Mouse (Mus musculus) neural tube, embryonic 11.5 days (tissue): ENCODE measurements around the gene Kat5. TPM values are rescaled to one million over a fixed set of nuclear protein-coding genes. Genes with fewer than 3 reads are reported as not detected.

Experiments
- ATAC-seq: fragments of 200-750 bp; cut with Nextera tagmentation; 2 replicates; pipeline ENCODE4 v1.8.0; 2017; ENCODE audit warnings: moderate number of reproducible peaks, mild to moderate bottlenecking, moderate TSS enrichment, moderate library complexity; ENCODE audit not compliant: insufficient read depth, low FRiP score, low TSS enrichment
- DNase-seq: peaks from one replicate; pipeline ENCODE4 v3.0.0-alpha.2; 2015; ENCODE audit warnings: low spot score
- H3K27ac ChIP-seq: fragments of 300-500 bp; sonication (generic); 2 replicates; pipeline ENCODE4 v1.5.1; 2014; ENCODE audit warnings: low read depth, mild to moderate bottlenecking, low read length
- H3K27me3 ChIP-seq: fragments of 300-500 bp; sonication (generic); 2 replicates; pipeline ENCODE4 v1.6.1; 2014; ENCODE audit warnings: mild to moderate bottlenecking, low read length, mixed read lengths; ENCODE audit not compliant: control insufficient read depth, insufficient read depth
- H3K36me3 ChIP-seq: fragments of 300-500 bp; sonication (generic); 2 replicates; pipeline ENCODE4 v1.6.1; 2014; ENCODE audit warnings: mild to moderate bottlenecking, low read length, moderate library complexity, mixed read lengths; ENCODE audit not compliant: control insufficient read depth, insufficient read depth
- H3K4me1 ChIP-seq: fragments of 300-500 bp; sonication (generic); 2 replicates; pipeline ENCODE4 v1.6.1; 2014; ENCODE audit warnings: low read length, mixed read lengths; ENCODE audit not compliant: control insufficient read depth, insufficient read depth
- H3K4me2 ChIP-seq: fragments of 300-500 bp; sonication (generic); 2 replicates; pipeline ENCODE4 v1.6.1; 2014; ENCODE audit warnings: low read depth, mild to moderate bottlenecking, moderate library complexity
- H3K4me3 ChIP-seq: fragments of 300-500 bp; sonication (generic); 2 replicates; pipeline ENCODE4 v1.5.1; 2014; ENCODE audit warnings: low read depth, low read length
- H3K9ac ChIP-seq: fragments of 300-500 bp; sonication (generic); 2 replicates; pipeline ENCODE4 v1.6.1; 2014; ENCODE audit warnings: mild to moderate bottlenecking, low read length
- H3K9me3 ChIP-seq: fragments of 300-500 bp; sonication (generic); 2 replicates; pipeline ENCODE4 v1.6.1; 2016; ENCODE audit warnings: low read length; ENCODE audit not compliant: control insufficient read depth
- WGBS: fragments of 180-500 bp; shearing (Covaris S2); extraction: QIAGEN DNeasy Blood & Tissue Kit; methylation state at CpG from one replicate; pipeline ENCODE4 v1.1.7; 2014; 5-methylcytosine and 5-hydroxymethylcytosine counted together
- polyA plus RNA-seq: library from polyadenylated mRNA; unstranded; fragments of >200 nt; fragmentation: Nextera tagmentation; extraction: Ambion mirVana; gene quantifications from 2 replicates; pipeline ENCODE4 v1.2.1, GENCODE M21; 2014

Gene Kat5
- polyA plus RNA-seq, 1 experiment from 2014 or later: 36.3 TPM

DNA sequence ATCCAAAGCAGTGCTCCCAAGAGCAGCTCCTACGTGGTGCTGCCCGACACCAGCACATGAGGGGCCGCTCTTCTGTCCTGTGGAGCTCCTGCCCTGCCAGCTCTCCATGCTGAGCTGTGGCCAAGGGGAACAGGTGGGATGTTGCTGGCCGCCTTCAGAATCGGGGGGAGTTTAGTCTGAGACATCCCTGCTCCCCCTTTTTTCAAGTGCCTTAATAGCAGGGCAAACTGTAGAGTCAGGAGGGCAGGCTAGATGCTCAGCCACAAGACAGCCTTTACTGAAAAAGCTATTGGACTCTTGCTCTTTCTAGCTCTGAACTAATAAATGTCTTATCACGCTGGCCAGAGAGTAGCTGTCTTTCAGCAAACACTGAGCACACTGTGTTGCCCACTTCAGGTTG lies 37.8 kb upstream of the Kat5 start:
- ATAC-seq (no peak), DNase-seq (no peak)
- Histone ChIP-seq H3K9me3 (no peaks in the 10 kb centered on the region), H3K4me2 (no peak overlapping the region), H3K4me1 (peaks cover 9% of the 10 kb centered on the region), H3K36me3 (peaks cover 20% of the 10 kb centered on the region), H3K27ac (no peak overlapping the region), H3K9ac (peak overlapping the region; percentile 41; the same call in 1 of the 2 replicates), H3K4me3 (no peak overlapping the region), H3K27me3 (no peaks in the 10 kb centered on the region)
- 97% methylated on average over 6 of the region's 6 CpGs for WGBS

- Histone ChIP-seq H3K4me3 (no peak overlapping the region), H3K9me3 (no peaks in the 10 kb centered on the region), H3K4me1 (peaks cover 9% of the 10 kb centered on the region), H3K27ac (no peak overlapping the region), H3K4me2 (no peak overlapping the region), H3K9ac (no peak overlapping the region), H3K27me3 (no peaks in the 10 kb centered on the region), H3K36me3 (peaks cover 23% of the 10 kb centered on the region)
- WGBS: 87% methylated on average over 8 of the region's 8 CpGs
- DNase-seq (no peak), ATAC-seq (no peak)
These were observed 36.8 kb upstream of the Kat5 start for GRCm38 (mm10) chr19:5646731-5647330.

GRCm38 (mm10) chr19:5645280-5645679 lies 35.2 kb upstream of the Kat5 start:
- no peak overlapping the region for H3K9ac ChIP-seq
- ATAC-seq (no peak), DNase-seq (no peak)
- no peak overlapping the region for H3K27ac ChIP-seq
- peaks cover 9% of the 10 kb centered on the region for H3K4me1 ChIP-seq
- no peak overlapping the region for H3K4me2 ChIP-seq
- H3K36me3 ChIP-seq: peaks cover 33% of the 10 kb centered on the region
- no peaks in the 10 kb centered on the region for H3K27me3 ChIP-seq
- no peaks in the 10 kb centered on the region for H3K9me3 ChIP-seq
- whole genome bisulfite sequencing: 96% methylated on average over 9 of the region's 9 CpGs
- no peak overlapping the region for H3K4me3 ChIP-seq

GRCm38 (mm10) chr19:5641641-5642040 lies 31.6 kb upstream of the Kat5 start:
- Histone ChIP-seq H3K9ac (no peak overlapping the region), H3K4me1 (peaks cover 8% of the 10 kb centered on the region), H3K27me3 (no peaks in the 10 kb centered on the region), H3K4me3 (no peak overlapping the region), H3K36me3 (peaks cover 27% of the 10 kb centered on the region), H3K4me2 (no peak overlapping the region), H3K27ac (no peak overlapping the region), H3K9me3 (no peaks in the 10 kb centered on the region)
- WGBS: 93% methylated on average over 8 of the region's 8 CpGs
- ATAC-seq (no peak), DNase-seq (no peak)

GRCm38 (mm10) chr19:5641021-5641420 lies 31.0 kb upstream of the Kat5 start:
- Histone ChIP-seq H3K4me2 (no peak overlapping the region), H3K27ac (no peak overlapping the region), H3K27me3 (no peaks in the 10 kb centered on the region), H3K4me1 (peaks cover 9% of the 10 kb centered on the region), H3K36me3 (peaks cover 27% of the 10 kb centered on the region), H3K9me3 (no peaks in the 10 kb centered on the region), H3K4me3 (no peak overlapping the region), H3K9ac (no peak overlapping the region)
- ATAC-seq (no peak), DNase-seq (no peak)
- 94% methylated on average over 17 of the region's 17 CpGs for WGBS

- Histone ChIP-seq H3K4me2 (no peak overlapping the region), H3K27me3 (no peaks in the 10 kb centered on the region), H3K4me3 (no peak overlapping the region), H3K36me3 (peaks cover 23% of the 10 kb centered on the region), H3K9me3 (no peaks in the 10 kb centered on the region), H3K9ac (no peak overlapping the region), H3K4me1 (peaks cover 9% of the 10 kb centered on the region), H3K27ac (no peak overlapping the region)
- 65% methylated on average over 9 of the region's 9 CpGs for WGBS
- no peak for ATAC-seq
- DNase-seq: no peak
These were observed 30.3 kb upstream of the Kat5 start for GRCm38 (mm10) chr19:5640339-5640738.

- peaks cover 17% of the 10 kb centered on the region for H3K36me3 ChIP-seq
- H3K4me2 ChIP-seq: peak overlapping the region; percentile 97
- H3K4me1 ChIP-seq: peaks cover 9% of the 10 kb centered on the region
- WGBS: 94% methylated on average over 18 of the region's 18 CpGs
- no peaks in the 10 kb centered on the region for H3K27me3 ChIP-seq
- DNase-seq (no peak), ATAC-seq (0 out of 2 replicates have a peak, but pooled peaks have one; percentile 18)
- peak overlapping the region; percentile 93 for H3K9ac ChIP-seq
- no peak overlapping the region; the same call in 1 of the 2 replicates for H3K27ac ChIP-seq
- H3K4me3 ChIP-seq: peak overlapping the region; percentile 75
- no peaks in the 10 kb centered on the region for H3K9me3 ChIP-seq
These were observed 28.5 kb upstream of the Kat5 start for GRCm38 (mm10) chr19:5638416-5639005.

DNA sequence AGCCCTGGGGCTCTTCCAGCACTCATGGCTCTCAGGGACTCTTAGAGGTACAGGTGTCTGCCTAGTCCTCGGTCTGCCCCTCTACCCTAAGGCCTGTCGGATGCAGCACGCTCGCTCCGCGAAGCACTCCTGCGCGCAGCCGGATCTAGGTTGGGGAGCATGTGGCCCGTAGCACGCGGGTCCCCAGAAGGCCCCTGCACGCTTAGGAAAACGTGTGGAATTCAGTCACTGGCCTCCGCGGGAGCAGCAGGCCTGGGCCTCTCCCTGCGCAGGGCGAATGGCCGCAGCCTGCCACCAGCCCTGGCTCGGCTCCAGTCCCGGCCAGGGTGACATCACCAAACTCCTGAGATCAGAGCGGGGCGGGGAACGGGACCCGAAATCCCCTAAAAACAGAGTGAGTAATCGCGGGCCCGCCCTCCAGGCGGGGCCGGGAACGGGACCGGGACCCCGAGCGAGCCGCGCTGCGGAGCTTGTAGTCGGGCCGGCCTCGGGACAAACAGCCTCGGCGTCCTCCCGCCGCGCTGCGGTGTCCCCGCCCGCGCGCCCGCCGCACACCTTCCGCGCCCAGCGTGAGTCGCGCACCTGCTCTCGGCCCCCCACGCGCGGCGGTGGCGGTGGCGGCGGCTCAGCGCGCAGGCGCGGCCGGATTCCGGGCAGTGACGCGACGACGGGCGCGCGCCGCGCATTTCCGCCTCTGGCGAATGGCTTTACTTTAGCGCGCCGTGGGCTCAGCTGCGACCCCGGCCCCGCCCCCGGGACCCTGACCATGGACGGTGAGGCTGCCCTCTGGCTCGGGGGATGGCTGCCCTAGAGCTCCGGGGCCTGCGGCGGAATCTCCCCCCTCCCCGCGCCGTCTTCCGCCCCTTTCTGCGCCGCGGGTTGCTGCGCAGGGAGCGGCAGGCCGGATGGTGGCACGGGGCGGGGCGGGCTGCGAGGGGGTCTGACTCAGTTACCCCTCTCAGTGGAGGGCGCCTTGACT lies 27.3 kb upstream of the Kat5 start, which contains the start of gene Rela:
Gene Rela (plus strand): TSS at position 415 of the 979 bp plus-strand sequence.
- Histone ChIP-seq H3K9me3 (no peaks in the 10 kb centered on the region), H3K27me3 (no peaks in the 10 kb centered on the region), H3K4me3 (peak within 1 kb of the TSS; percentile 75), H3K9ac (peak within 1 kb of the TSS; percentile 93), H3K4me1 (peaks cover 9% of the 10 kb centered on the region), H3K27ac (peak within 1 kb of the TSS; percentile 83), H3K36me3 (peaks cover 14% of the 10 kb centered on the region), H3K4me2 (peak within 1 kb of the TSS; percentile 97)
- ATAC-seq: peak; percentile 79
- DNase-seq: peak; percentile 87
- under 1% methylated on average over 89 of the region's 109 CpGs for WGBS
